Mouse (Mus musculus): ENCODE measurements around the gene Pdss2.
"Not testable (repeated sequence)": the region's sequence is repeated elsewhere in the genome, so short reads cannot be mapped to it uniquely, and the experiment has no call there.

GRCm38 (mm10) chr10:43411164-43411563 lies 189.9 kb downstream of the Pdss2 start:
- TF ChIP-seq HCFC1 (IDR thresholded peaks at IDR 0.05; ENCODE audit: borderline replicate concordance, insufficient read depth, low read length); MAFK (IDR thresholded peaks at IDR 0.05; ENCODE audit: insufficient read depth, low read depth, low read length); ZNF384 (IDR thresholded peaks at IDR 0.05; ENCODE audit: low read depth, low read length); CHD2 (IDR thresholded peaks at IDR 0.05; ENCODE audit: low read depth, low read length): not testable (repeated sequence)

All from ES-E14 (cell line).